Mouse (Mus musculus) kidney, postnatal 14 days (tissue): ENCODE data around the gene Gm3239.
A peak's percentile ranks its signal among the peaks of the same experiment; 100 is the strongest.
"Not testable (repeated sequence)": the region's sequence is repeated elsewhere in the genome, so short reads cannot be mapped to it uniquely, and the experiment has no call there.

Experiments
- DNase-seq: peaks from one replicate; pipeline ENCODE4 v3.0.0; 2022; ENCODE audit warnings: mixed read lengths

The Gm3239 gene

DNA sequence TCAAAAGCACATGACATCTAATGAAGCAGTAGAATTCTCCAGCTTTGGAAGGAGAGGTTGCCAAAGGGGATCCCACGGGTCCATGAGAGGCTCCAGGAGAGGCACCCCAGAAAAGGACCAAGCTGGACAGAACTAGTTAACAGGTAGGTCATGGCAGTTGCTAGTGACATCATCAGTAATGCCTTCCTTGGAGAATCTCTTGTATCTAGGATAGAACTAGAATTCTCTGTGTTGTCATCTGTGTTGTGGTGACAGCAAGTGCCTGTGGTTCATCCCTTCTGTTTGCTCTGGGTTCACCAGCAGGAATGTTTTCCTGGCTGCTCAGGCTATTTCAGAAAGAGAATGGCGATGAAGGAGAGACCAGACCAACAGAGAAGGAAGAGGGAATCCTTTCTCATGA lies at the start of gene Gm3239:
TSS of gene Gm3239 (plus strand) at position 301 of the 400 bp plus-strand sequence.
- not testable (repeated sequence) for DNase-seq

DNA sequence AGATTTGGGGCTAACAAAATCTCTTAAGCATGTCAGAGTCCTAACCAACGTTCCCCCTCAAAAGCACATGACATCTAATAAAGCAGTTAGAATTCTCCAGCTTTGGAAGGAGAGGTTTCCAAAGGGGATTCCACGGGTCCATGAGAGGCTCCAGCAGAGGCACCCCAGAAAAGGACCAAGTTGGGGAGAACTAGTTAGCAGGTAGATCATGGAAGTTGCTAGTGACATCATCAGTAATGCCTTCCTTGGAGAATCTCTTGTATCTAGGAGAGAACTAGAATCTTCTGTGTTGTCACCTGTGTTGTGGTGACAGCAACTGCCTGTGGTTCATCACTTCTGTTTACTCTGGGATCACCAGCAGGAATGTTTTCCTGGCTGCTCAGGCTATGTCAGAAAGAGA lies 31.9 kb upstream of the Gm3239 start, which contains the start of gene Gm8159:
TSS of gene Gm8159 (plus strand) at position 301 of the 400 bp plus-strand sequence.
- DNase-seq = not testable (repeated sequence)

DNA sequence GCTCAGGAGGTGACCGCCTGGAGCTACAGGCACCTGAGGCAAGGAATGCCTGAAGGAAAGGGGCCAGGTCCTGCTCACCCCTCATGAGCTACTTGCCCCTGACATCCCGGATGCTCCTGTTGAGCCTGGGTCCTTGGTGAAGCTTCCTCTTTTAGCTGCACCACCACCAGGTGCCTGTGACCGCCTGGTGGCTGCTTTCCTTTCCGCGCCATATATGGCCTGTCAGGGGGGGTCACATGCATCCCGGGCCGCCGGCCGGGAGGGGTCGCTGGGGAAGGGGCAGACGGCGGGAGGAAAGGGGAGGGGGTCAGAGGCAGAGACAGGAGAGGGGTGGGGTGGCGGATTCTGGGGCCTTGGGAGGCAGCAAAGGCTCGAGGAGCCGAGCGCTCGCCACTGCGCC lies 14.7 kb upstream of the Gm3239 start:
- peak; percentile 0 for DNase-seq

DNA sequence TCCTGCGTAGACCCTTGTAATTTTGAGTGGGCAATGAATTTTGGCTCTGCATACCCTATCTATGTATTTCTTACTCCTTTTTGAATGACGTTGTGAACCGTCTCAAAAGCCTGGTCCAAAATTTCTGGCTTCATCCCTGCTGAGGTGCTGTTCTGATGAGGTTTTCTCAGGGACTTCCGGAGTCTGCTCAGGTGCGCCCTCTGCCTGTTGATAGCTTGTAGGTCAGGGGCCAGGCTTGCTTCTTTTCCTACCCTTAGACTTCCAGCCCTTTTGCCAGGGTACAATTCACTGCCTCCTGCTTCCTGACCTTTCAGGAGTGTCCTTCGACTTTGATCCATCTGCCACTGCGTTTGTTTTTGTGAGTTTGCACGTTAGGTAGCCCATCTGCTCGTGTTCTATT lies 13.7 kb upstream of the Gm3239 start:
- DNase-seq = peak; percentile 1

DNA sequence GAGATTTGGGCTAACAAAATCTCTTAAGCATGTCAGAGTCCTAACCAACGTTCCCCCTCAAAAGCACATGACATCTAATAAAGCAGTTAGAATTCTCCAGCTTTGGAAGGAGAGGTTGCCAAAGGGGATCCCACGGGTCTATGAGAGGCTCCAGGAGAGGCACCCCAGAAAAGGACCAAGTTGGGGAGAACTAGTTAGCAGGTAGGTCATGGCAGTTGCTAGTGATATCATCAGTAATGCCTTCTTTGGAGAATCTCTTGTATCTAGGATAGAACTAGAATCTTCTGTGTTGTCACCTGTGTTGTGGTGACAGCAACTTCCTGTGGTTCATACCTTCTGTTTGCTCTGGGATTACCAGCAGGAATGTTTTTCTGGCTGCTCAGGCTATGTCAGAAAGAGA lies 44.9 kb downstream of the Gm3239 start, which contains the start of gene Gm7876:
TSS of gene Gm7876 (plus strand) at position 301 of the 400 bp plus-strand sequence.
- DNase-seq = not testable (repeated sequence)
